Mouse (Mus musculus) v-Abl transformed pro-B cells (cell line): ENCODE data around the gene Lcp2.

ENCODE experiments used
- in situ Hi-C, 2 experiments: fragments of 400-800 bp; cut with MboI; formaldehyde crosslinking; loops; one replicate each; pipeline ENCODE4 v1.15.1; 2025; ENCODE audit not compliant: unreplicated experiment in 2 of 2

Gene Lcp2

GRCm38 (mm10) chr11:34077870-34078269 lies 31.1 kb downstream of the Lcp2 start:
- in situ Hi-C loops = loop anchor here in 1 of 2 experiments (10.0 kb wide), 1 partner anchor 73 kb away; no protein-coding TSS in a partner anchor

DNA sequence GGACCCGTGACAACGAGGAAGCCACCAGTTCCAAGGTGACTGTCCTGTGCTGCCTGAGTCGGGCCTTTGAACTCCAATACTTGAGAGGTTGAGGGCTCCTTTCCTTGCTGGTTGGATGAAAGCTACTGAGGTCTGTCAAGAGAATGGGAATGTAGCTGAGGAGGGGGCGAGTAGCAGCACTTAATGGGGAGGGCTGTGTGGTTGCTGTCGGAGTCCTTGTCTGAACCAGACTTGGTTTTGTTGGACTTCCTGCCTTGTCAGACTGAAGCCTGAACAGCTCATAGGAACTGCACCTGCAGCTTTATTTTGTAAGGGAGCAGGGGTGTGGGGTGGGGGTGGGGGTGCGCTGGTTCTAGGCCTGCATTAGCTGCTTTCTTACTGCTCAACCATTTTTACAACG lies 31.9 kb downstream of the Lcp2 start:
- in situ Hi-C loops = loop anchor here in 1 of 2 experiments (10.0 kb wide), 1 partner anchor 74 kb away; no protein-coding TSS in a partner anchor

DNA sequence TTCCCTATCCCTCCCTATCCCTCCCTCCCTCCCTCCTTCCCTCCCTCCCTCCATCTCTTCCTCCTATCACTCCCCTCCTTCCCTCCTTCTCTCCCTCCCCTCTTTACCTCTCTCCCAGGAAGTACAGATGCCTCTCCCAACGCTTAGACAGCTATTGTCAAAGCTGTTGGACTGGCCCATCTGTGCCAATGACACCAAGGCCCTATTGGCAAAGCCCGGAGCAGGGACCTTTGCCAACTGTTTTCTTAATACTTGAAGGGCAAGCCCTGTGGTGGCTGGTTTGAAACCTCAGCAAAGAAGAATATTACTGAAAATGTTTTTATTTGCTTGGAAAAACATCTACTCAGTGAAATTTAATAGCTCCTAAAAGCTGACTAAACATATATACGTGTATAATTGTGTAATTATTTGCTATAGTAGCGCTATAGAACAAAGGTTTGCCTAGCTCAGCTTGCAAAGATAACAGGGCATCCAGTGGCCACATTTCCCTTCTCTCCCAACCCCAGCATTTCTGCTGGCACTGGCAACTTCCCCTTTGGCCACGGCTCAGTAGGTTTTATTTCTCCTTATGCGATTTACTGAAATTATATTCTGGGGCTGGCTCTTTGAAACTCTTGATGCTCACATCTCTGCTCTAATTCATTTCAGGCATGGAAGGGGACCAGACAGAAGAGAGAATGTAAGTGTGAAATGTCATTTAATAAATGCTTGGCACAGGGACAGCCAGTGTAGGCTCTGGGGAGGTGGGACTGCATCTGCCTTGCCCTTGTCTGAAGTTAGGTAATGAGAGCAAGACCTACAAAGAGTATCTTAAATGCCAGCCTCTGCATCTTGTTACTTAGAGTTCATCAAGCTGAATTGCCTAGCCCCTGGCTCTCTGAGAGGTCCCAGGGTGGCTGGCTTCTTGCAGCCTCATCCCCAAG lies 33.1 kb downstream of the Lcp2 start:
- in situ Hi-C loops = loop anchor here in 1 of 2 experiments (10.0 kb wide), 1 partner anchor 75 kb away; no protein-coding TSS in a partner anchor

DNA sequence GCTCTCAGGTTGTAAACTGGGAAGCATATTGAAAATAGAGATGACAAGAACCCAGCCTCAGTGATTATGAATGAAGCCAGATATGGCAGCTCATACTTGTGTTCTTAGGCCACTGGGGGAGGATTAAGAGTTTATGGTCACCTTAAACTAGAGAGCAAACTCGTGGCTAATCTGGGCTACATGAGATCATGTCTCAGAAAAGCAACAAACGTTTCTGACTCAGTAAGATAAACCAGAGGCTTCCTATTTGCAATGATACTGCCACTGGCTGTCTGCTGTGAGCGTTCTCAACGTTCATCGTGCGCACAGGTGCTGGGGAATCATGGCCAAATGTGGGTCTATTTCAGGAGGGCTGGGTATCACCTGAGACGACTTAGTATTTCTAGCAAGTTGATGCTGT lies 37.1 kb downstream of the Lcp2 start:
- in situ Hi-C loops = no loop called here

- in situ Hi-C loops = no loop called here
Observed at GRCm38 (mm10) chr11:34084639-34085038, 37.9 kb downstream of the Lcp2 start.

- in situ Hi-C loops = no loop called here
Observed at GRCm38 (mm10) chr11:34086164-34086751, 39.5 kb downstream of the Lcp2 start.

DNA sequence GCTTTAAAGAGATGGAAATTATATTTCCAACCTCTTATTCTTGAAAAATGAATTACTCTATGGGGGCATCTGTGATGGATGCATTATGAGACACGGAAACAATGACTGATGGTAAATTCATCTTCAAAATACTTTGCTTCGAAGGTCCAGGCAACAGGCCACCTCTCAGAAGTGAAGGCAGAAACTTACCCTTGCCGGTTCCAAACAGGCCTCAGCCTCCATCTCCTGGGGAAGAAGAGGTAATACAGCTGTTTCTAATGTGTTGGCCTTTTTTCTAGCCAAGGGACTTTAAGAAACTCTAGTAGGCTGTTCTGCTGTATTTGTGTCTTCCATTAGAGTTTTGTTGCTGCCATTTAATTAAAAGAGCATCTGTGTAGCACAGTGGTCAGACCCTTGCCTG lies 40.3 kb downstream of the Lcp2 start:
- in situ Hi-C loops = no loop called here

DNA sequence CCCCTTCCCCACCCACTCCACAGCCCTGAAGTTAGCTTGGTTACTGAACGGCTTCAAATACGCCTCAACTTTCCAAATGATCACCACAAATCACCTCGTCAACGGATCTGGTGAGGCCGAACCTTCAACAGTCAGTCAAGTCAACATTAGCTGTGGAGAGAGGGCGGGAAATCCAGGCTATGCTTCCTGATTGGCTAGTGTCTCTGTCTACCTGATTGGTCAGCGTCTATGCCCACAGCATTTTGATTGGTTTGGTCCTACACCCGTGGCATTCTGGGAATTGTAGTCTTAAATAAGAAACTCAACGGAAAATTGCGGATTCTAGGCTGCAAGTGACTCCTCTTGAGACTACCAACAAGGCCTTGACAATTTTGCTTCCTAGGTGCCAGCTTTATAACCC lies 51.7 kb downstream of the Lcp2 start, which contains the start of gene 4930469K13Rik:
TSS of gene 4930469K13Rik (minus strand) at position 133 of the 400 bp plus-strand sequence.
- in situ Hi-C loops = no loop called here

- in situ Hi-C loops = no loop called here
Observed at GRCm38 (mm10) chr11:34101827-34102226, 55.1 kb downstream of the Lcp2 start.

GRCm38 (mm10) chr11:34104919-34105318 lies 58.2 kb downstream of the Lcp2 start:
- in situ Hi-C loops = no loop called here

GRCm38 (mm10) chr11:34109260-34109659 lies 62.5 kb downstream of the Lcp2 start:
- in situ Hi-C loops = no loop called here

DNA sequence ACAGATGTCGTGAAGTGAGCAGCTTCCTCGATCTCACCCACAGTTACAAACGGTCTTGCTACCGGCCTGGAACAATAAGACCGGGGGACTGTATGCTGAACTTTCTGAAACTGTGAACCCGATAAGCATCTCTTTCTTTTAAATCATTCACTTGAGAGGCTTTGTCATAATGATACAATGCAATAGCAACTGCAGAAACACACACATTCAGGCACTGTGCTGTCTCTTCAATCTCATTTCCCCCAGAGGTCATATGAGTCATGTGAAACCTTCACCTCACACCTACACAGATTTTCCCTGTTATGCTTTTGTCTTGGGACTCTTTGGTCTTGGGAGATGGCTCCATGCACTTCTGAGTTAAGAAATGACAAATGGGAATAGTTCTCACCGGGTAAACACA lies 65.2 kb downstream of the Lcp2 start:
- in situ Hi-C loops = no loop called here

DNA sequence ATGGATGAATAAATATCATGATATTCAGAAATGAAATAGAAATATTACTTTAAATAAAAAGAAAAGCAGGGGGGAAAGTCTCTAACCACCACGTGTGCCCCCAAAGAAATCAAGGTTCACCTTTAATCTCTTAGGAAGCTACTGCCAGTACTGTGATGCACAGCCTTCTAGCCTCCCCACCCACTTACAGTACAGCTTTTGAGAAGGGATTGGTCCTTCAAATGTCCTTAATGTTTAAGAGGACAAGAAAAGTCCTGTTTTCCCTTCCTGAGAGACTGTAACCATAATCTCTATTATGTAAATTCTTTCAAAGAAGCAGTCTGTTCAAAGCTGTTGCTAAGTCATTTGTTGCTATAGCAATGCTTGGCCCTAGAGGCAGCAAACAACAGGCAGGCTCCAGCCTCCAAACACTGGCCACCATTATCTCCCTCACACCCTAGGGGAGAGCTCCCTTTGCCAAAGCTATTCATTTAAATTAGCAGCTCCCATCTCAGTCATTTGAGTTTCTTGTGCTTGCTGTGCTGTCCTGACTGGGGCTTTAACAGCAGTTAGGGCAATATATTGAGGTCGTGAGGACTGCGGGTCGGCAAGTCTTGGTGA lies 66.2 kb downstream of the Lcp2 start:
- in situ Hi-C loops = no loop called here

DNA sequence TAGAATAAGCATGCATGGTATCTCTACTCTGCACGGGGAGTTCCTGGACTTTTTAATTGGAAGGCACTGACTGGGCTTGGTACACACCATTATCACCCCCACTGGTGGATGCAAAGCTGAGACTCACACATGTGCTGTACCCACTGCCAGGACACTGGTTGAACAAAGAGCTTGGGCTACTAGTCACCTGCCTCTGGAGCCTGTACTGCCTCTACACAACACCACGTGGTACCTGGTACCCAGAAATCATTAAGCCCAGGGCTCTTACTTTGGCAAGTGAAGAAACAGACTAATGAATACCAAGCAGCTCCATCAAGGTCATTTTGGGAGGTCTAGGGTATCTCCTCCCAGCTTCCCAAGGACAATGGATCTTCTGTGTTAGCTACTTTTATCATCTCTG lies 67.0 kb downstream of the Lcp2 start:
- in situ Hi-C loops = no loop called here

GRCm38 (mm10) chr11:34116572-34117135 lies 69.9 kb downstream of the Lcp2 start:
- in situ Hi-C loops = no loop called here

GRCm38 (mm10) chr11:34117581-34117980 lies 70.9 kb downstream of the Lcp2 start:
- in situ Hi-C loops = no loop called here

DNA sequence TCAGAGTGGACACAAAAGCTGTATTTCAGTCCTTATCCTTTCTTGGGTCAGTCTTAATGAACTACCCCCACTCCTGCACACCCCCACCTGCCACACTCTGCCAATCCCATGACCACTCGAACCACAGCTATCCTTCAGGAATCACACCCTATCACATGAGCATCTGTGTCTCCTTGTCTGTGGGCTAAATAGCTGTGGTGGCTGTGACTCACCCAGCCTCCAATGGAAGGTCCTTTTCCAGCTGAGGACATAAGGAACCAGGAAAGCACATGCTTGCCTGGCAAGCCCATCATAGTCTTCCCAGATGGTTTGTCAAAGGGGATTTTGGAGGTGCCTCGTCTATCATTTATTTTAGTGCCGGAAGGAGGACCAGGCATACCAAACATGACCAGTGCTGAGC lies 71.6 kb downstream of the Lcp2 start:
- in situ Hi-C loops = no loop called here

DNA sequence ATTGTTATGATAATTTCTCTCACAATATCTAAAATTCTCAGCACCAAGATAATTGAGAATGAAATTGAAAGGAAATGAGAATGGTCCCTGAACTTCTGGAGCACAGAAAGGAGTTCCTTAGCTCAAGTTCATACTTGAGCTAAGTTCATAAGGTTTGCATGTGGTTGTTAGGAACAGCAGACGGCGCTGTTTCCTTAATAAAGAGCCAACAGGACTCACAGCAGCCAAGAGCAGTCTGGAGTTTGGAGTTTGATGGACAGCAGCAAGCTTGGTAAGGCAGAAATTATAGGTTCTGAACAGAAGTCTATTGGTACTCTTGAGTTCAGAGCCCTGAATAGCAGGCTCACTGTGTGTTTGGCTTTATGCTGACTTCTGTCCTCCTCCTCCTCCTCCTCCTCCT lies 76.4 kb downstream of the Lcp2 start:
- in situ Hi-C loops = loop anchor here in 1 of 2 experiments (10.0 kb wide), 1 partner anchor 692 kb away; no protein-coding TSS in a partner anchor

DNA sequence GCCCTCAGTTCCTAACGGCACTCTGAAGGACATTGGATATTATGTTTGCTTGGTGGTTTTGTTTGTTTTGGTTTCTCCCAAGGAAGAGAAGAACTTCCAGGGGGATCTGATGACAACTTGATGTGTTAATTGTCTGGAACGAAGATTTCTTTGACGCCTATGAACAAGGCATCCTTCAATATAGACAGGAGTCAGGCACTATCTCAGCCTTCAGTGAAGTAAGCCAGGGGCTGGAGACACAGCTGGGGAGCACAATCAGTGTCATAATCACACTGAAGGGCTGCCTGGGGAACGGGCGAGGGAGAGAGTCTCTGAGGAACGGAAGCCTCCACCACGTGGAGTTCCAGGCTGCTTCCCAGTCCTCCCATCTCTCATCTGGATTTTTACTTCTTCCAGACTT lies 78.1 kb downstream of the Lcp2 start:
- in situ Hi-C loops = loop anchor here in 1 of 2 experiments (5.0 to 10.0 kb wide), 2 partner anchors 87 to 690 kb away; no protein-coding TSS in a partner anchor

DNA sequence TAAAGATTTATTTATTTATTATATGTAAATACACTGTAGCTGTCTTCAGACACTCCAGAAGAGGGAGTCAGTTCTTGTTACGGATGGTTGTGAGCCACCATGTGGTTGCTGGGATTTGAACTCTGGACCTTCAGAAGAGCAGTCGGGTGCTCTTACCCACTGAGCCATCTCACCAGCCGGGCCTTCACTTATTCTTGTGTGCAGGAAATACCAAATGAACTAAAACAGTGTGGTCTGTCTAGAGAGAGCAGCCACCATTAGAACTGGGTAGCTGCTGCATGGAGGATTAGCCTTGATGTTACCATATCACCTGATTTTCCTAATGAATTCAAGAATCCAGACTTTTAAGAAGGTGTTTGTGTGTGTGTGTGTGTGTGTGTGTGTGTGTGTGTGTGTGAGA lies 79.0 kb downstream of the Lcp2 start:
- in situ Hi-C loops = loop anchor here in 1 of 2 experiments (5.0 to 10.0 kb wide), 2 partner anchors 87 to 689 kb away; no protein-coding TSS in a partner anchor

GRCm38 (mm10) chr11:34128412-34128811 lies 81.7 kb downstream of the Lcp2 start:
- in situ Hi-C loops = loop anchor here in 1 of 2 experiments (5.0 to 10.0 kb wide), 2 partner anchors 84 to 686 kb away; no protein-coding TSS in a partner anchor
